Mouse (Mus musculus): ENCODE data around the gene Rab3ip.

DNA sequence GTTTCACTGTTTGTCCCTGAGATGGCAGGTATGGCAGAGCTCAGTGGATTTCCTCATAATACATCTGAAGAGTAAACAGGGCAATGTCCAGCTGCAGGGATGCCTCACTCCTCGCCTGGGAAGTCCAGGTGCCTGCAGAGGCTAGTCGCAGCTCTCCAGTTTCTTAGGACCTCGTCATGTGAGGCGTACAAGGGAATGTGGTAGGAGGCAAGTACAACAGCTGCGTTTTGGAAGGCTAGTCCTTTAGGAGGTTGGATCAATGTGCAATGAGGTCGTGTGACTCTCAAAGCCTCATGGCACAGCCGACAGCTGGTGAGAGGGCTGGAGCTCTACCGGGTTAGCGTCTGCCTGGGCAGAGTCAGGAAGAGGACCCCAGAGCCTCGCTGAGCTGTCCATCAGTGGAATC, 46.1 kb downstream of the Rab3ip start:
- TF ChIP-seq CTCF (IDR thresholded peaks at IDR 0.05; ENCODE audit: low read depth), result no peak
- TF ChIP-seq EP300 (IDR thresholded peaks at IDR 0.05; ENCODE audit: low read depth), result no peak
